Mouse (Mus musculus) ES-Bruce4 (cell line): ENCODE results near the gene Chga. TPM values are rescaled to one million over a fixed set of nuclear protein-coding genes. Genes with fewer than 3 reads are reported as not detected.

Source experiments
- H3K27ac ChIP-seq: 2 replicates; pipeline ENCODE4 v1.5.1; 2012; ENCODE audit warnings: low read length, inconsistent platforms; ENCODE audit not compliant: insufficient read depth
- H3K27me3 ChIP-seq: 2 replicates; pipeline ENCODE4 v1.6.1; 2012; ENCODE audit warnings: mild to moderate bottlenecking, low read length, inconsistent platforms; ENCODE audit not compliant: control insufficient read depth, poor library complexity, insufficient read depth, severe bottlenecking
- H3K36me3 ChIP-seq: 2 replicates; pipeline ENCODE4 v1.6.1; 2012; ENCODE audit warnings: inconsistent platforms, mild to moderate bottlenecking, low read length, moderate library complexity; ENCODE audit not compliant: control insufficient read depth, poor library complexity, insufficient read depth, severe bottlenecking
- H3K4me1 ChIP-seq: one replicate; pipeline ENCODE4 v1.8.1; 2011; ENCODE audit warnings: low read length; ENCODE audit not compliant: control insufficient read depth, insufficient read depth
- H3K4me3 ChIP-seq: 2 replicates; pipeline ENCODE4 v1.5.1; 2011; ENCODE audit warnings: low read depth, mild to moderate bottlenecking, low read length
- H3K9ac ChIP-seq: 2 replicates; pipeline ENCODE4 v1.6.1; 2012; ENCODE audit warnings: low read depth, mild to moderate bottlenecking, inconsistent platforms; ENCODE audit not compliant: poor library complexity, severe bottlenecking
- H3K9me3 ChIP-seq: replicated peaks from 2 replicates; pipeline ENCODE4 v1.6.1; 2012; ENCODE audit warnings: mild to moderate bottlenecking, low read length, inconsistent platforms; ENCODE audit not compliant: control insufficient read depth, poor library complexity, insufficient read depth, severe bottlenecking
- CTCF ChIP-seq: IDR thresholded peaks from one replicate; pipeline ENCODE4 v1.8.1; 2011; ENCODE audit warnings: low read depth, low read length
- EP300 ChIP-seq: IDR thresholded peaks from 2 replicates; pipeline ENCODE4 v1.6.1; 2011; ENCODE audit warnings: low read depth, low read length; ENCODE audit not compliant: insufficient read depth
- POLR2A ChIP-seq: IDR thresholded peaks from one replicate; pipeline ENCODE4 v1.8.1; 2011; ENCODE audit warnings: low read length; ENCODE audit not compliant: insufficient read depth
- polyA plus RNA-seq: library from polyadenylated mRNA; stranded (reverse); fragments of >200 nt; gene quantifications from 2 replicates; pipeline ENCODE4 v1.2.4, GENCODE M21; 2011; ENCODE audit warnings: low read depth; ENCODE audit not compliant: missing spikeins, insufficient read depth, insufficient read length

Chga gene
- polyA plus RNA-seq, 1 experiment = 4.5 TPM

GRCm38 (mm10) chr12:102587106-102587505 is 32.3 kb downstream of the Chga start:
- Histone ChIP-seq H3K36me3 (peaks cover 7% of the 10 kb centered on the region), H3K27ac (no peak overlapping the region)

GRCm38 (mm10) chr12:102590711-102591360 is 36.1 kb downstream of the Chga start:
- Histone ChIP-seq H3K27me3 (no peaks in the 10 kb centered on the region), H3K27ac (no peak overlapping the region)
- TF ChIP-seq CTCF (no peak), EP300 (no peak), POLR2A (no peak)

More at GRCm38 (mm10) chr12:102587106-102587505, 32.3 kb downstream of the Chga start:
- no peaks in the 10 kb centered on the region for H3K9me3 ChIP-seq
- no peaks in the 10 kb centered on the region for H3K4me1 ChIP-seq
- TF ChIP-seq POLR2A = no peak
- no peak for TF ChIP-seq EP300
- no peak for TF ChIP-seq CTCF
- no peak overlapping the region for H3K4me3 ChIP-seq
- H3K9ac ChIP-seq = no peak overlapping the region
- no peaks in the 10 kb centered on the region for H3K27me3 ChIP-seq

GRCm38 (mm10) chr12:102593699-102594098 is 38.9 kb downstream of the Chga start:
- no peaks in the 10 kb centered on the region for H3K9me3 ChIP-seq
- H3K9ac ChIP-seq = no peak overlapping the region
- H3K4me1 ChIP-seq = no peaks in the 10 kb centered on the region
- no peaks in the 10 kb centered on the region for H3K27me3 ChIP-seq
- H3K36me3 ChIP-seq = no peaks in the 10 kb centered on the region
- H3K27ac ChIP-seq = no peak overlapping the region
- no peak for TF ChIP-seq POLR2A
- no peak for TF ChIP-seq CTCF
- H3K4me3 ChIP-seq = no peak overlapping the region

More at GRCm38 (mm10) chr12:102590711-102591360, 36.1 kb downstream of the Chga start:
- no peaks in the 10 kb centered on the region for H3K9me3 ChIP-seq
- no peak overlapping the region for H3K4me3 ChIP-seq
- H3K9ac ChIP-seq = no peak overlapping the region
- peaks cover 5% of the 10 kb centered on the region; the same call in 1 of the 2 replicates for H3K36me3 ChIP-seq
- H3K4me1 ChIP-seq = no peaks in the 10 kb centered on the region

- Histone ChIP-seq H3K4me3 (no peak overlapping the region), H3K36me3 (no peaks in the 10 kb centered on the region), H3K27me3 (no peaks in the 10 kb centered on the region), H3K4me1 (peaks cover 2% of the 10 kb centered on the region), H3K9me3 (no peaks in the 10 kb centered on the region), H3K9ac (no peak overlapping the region), H3K27ac (no peak overlapping the region)
- TF ChIP-seq EP300 = no peak
- no peak for TF ChIP-seq CTCF
- TF ChIP-seq POLR2A = no peak
These were observed 39.9 kb downstream of the Chga start for GRCm38 (mm10) chr12:102594627-102595026.

GRCm38 (mm10) chr12:102596410-102596809 is 41.6 kb downstream of the Chga start:
- Histone ChIP-seq H3K36me3 (no peaks in the 10 kb centered on the region), H3K9me3 (no peaks in the 10 kb centered on the region), H3K4me3 (no peak overlapping the region), H3K9ac (no peak overlapping the region), H3K27ac (no peak overlapping the region), H3K27me3 (no peaks in the 10 kb centered on the region), H3K4me1 (peaks cover 10% of the 10 kb centered on the region)
- TF ChIP-seq EP300 (no peak), CTCF (peak; percentile 78)

- no peak overlapping the region for H3K4me3 ChIP-seq
- no peak overlapping the region for H3K27ac ChIP-seq
- no peak overlapping the region for H3K9ac ChIP-seq
- TF ChIP-seq CTCF (no peak), EP300 (0 out of 2 replicates have a peak, but pooled peaks have one; percentile 3), POLR2A (no peak)
- no peaks in the 10 kb centered on the region for H3K9me3 ChIP-seq
- H3K27me3 ChIP-seq = no peaks in the 10 kb centered on the region
- H3K36me3 ChIP-seq = no peaks in the 10 kb centered on the region
- H3K4me1 ChIP-seq = peaks cover 10% of the 10 kb centered on the region
These were observed 42.7 kb downstream of the Chga start for GRCm38 (mm10) chr12:102597466-102597865.
